In the genomic region with DNA sequence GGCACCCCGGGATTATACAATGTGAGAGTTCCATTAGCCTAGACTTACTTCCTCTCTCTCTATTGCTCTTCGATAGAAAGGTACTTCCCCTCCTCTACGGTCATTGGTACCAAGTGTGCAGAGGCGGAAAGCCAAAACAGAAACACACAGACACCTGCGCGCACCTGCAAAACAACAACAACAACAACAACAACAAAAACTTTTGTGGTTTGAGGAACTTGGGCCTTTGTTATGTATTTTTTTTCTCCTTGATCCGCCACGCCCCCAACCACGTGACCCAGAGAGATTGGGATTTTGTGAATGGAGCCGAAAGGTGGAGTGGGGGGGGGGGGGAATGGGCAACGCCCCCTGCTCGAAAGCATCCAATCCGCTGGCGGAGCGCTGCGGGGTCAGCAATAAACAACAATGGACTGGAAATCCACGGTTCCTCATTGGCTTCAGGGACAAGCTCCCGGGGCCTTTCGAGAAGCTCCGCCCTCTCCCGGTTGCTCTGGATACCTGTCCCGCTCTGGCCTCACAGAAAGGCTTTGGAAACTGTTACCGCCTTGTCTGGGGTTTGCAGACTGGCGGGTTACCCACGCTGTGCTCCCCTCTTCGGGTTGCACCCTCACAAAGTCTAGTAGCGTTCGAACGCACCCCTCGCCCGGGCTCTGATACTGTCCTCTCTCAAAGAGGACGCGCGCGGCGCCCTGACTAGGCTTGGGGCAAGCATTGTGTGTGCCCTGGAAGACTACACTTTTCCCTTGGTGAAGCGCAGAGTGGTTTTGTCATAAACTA, we compare ENCODE assay signal across 8 mouse cellular contexts. TPM values are rescaled to one million over a fixed set of nuclear protein-coding genes. Genes with fewer than 3 reads are reported as not detected.
DNase-seq lines count a peak whose midpoint lies in the region; ATAC-seq lines count a peak whose summit lies in the region.

No protein-coding gene starts in this region.

- no peaks in the 10 kb centered on the region for H3K9me3 ChIP-seq in hindbrain, embryonic 13.5 days

- WGBS in hindbrain, embryonic 13.5 days: under 1% methylated on average over 37 of the region's 37 CpGs

- peak overlapping the region; percentile 60 for H3K4me3 ChIP-seq in hindbrain, embryonic 13.5 days

- H3K27ac ChIP-seq in hindbrain, embryonic 13.5 days: peak overlapping the region; percentile 85

- no peaks in the 10 kb centered on the region for H3K36me3 ChIP-seq in hindbrain, embryonic 13.5 days

- peaks cover 16% of the 10 kb centered on the region for H3K4me1 ChIP-seq in hindbrain, embryonic 13.5 days (replicated peaks)

- DNase-seq in T-cell, adult 2 months (ENCODE audit: low spot score): peak; percentile 47
- peak; percentile 89 to 91 for DNase-seq in cerebellum, postnatal 14 days
- peak; percentile 51 to 60 for DNase-seq in frontal cortex, postnatal 25 days (ENCODE audit: low spot score in 2 of 2)
- peak; percentile 50 to 59 for DNase-seq in layer of hippocampus, postnatal 25 days (ENCODE audit: extremely low spot score in 1 of 2, low spot score in 1 of 2)
- DNase-seq in lung, postnatal 10 days: peak; percentile 93
- peak; percentile 68 for DNase-seq in ovary, postnatal 14 days (ENCODE audit: low spot score)
- DNase-seq in thymus, postnatal 25 days: peak; percentile 67

- H3K27me3 ChIP-seq in hindbrain, embryonic 13.5 days: 0 out of 2 replicates have a peak, but pooled peaks cover 2% of the 10 kb centered on the region

- ATAC-seq in hindbrain, embryonic 13.5 days (ENCODE audit: low FRiP score): peak; percentile 96

- peak overlapping the region; percentile 98 for H3K4me2 ChIP-seq in hindbrain, embryonic 13.5 days

- H3K9ac ChIP-seq in hindbrain, embryonic 13.5 days: peak overlapping the region; percentile 69

RNA-seq across cellular contexts. Expression of a gene that starts 0.7 kb away (rescaled TPM):
- 20.3 and 28.8 TPM in 2 replicates for polyA plus RNA-seq in hindbrain, embryonic 13.5 days (2015; fragmentation: Nextera tagmentation; extraction: Ambion mirVana)
- total RNA-seq in layer of hippocampus, postnatal 25 days (2021): 10 to 100 TPM; 82.8 to 96.0 TPM

Comparison
In these comparisons a context has a peak if more than half of its experiments do, and no peak if none do; other contexts are left out.
1. Peak in every context shown above with its lines: DNase-seq, ATAC-seq, H3K4me3 ChIP-seq and H3K27ac ChIP-seq.